Mouse (Mus musculus): ENCODE measurements around the gene Bcl11b. TPM values are rescaled to one million over a fixed set of nuclear protein-coding genes. Genes with fewer than 3 reads are reported as not detected.

Gene Bcl11b
- polyA plus RNA-seq (2015; fragmentation: Nextera tagmentation; extraction: Ambion mirVana) = 4.6 TPM in 2 replicates

- Histone ChIP-seq H3K36me3 (ENCODE audit: control insufficient read depth, insufficient read depth, low read length) (no peaks in the 10 kb centered on the region), H3K27me3 (ENCODE audit: control insufficient read depth, insufficient read depth, low read length) (0 out of 2 replicates have a peak, but pooled peaks cover 4% of the 10 kb centered on the region), H3K27ac (replicated peaks) (peak within 1 kb of the TSS; percentile 91), H3K9me3 (ENCODE audit: control insufficient read depth, low read length) (no peaks in the 10 kb centered on the region), H3K4me1 (replicated peaks; ENCODE audit: control insufficient read depth, insufficient read depth) (0 out of 2 replicates have a peak, but pooled peaks cover 2% of the 10 kb centered on the region), H3K9ac (ENCODE audit: low read length) (peak within 1 kb of the TSS; percentile 70), H3K4me2 (replicated peaks; ENCODE audit: low read depth) (peak within 1 kb of the TSS; percentile 92), H3K4me3 (ENCODE audit: low read depth, low read length) (peak within 1 kb of the TSS; percentile 59)
- TF ChIP-seq CTCF (IDR thresholded peaks at IDR 0.05; ENCODE audit: low read depth) (no peak), EP300 (optimal IDR thresholded peaks at IDR 0.05) (no peak)
- WGBS = under 1% methylated on average over 14 of the region's 19 CpGs
- no peak for ATAC-seq (ENCODE audit: low FRiP score, low TSS enrichment)
- no peak for DNase-seq (ENCODE audit: low spot score)
Observed at GRCm38 (mm10) chr12:108003483-108003882, at the start of gene Bcl11b. Gene Bcl11b, minus strand, starts transcription at chr12:108003602.

GRCm38 (mm10) chr12:108050996-108051395 is 47.6 kb upstream of the Bcl11b start:
- Histone ChIP-seq H3K9me3 (ENCODE audit: control insufficient read depth, low read length) (no peaks in the 10 kb centered on the region), H3K27ac (replicated peaks) (no peak overlapping the region), H3K4me3 (ENCODE audit: low read depth, low read length) (no peak overlapping the region), H3K27me3 (ENCODE audit: control insufficient read depth, insufficient read depth, low read length) (no peaks in the 10 kb centered on the region), H3K36me3 (ENCODE audit: control insufficient read depth, insufficient read depth, low read length) (no peaks in the 10 kb centered on the region), H3K9ac (ENCODE audit: low read length) (no peak overlapping the region), H3K4me1 (replicated peaks; ENCODE audit: control insufficient read depth, insufficient read depth) (no peaks in the 10 kb centered on the region), H3K4me2 (replicated peaks; ENCODE audit: low read depth) (no peak overlapping the region)
- DNase-seq (ENCODE audit: low spot score) = no peak
- WGBS = 38% methylated on average over 7 of the region's 7 CpGs
- no peak for TF ChIP-seq CTCF (IDR thresholded peaks at IDR 0.05; ENCODE audit: low read depth)
- TF ChIP-seq EP300 (optimal IDR thresholded peaks at IDR 0.05) = no peak
- ATAC-seq (ENCODE audit: low FRiP score, low TSS enrichment) = no peak

- DNase-seq (ENCODE audit: low spot score) = no peak
- TF ChIP-seq CTCF (IDR thresholded peaks at IDR 0.05; ENCODE audit: low read depth) (no peak), EP300 (optimal IDR thresholded peaks at IDR 0.05) (no peak)
- H3K9ac ChIP-seq (ENCODE audit: low read length) = no peak overlapping the region; the same call in 1 of the 2 replicates
Observed at GRCm38 (mm10) chr12:108049625-108050024, 46.2 kb upstream of the Bcl11b start.

GRCm38 (mm10) chr12:108042239-108042571 is 38.8 kb upstream of the Bcl11b start:
- H3K9me3 ChIP-seq (ENCODE audit: control insufficient read depth, low read length) = no peaks in the 10 kb centered on the region
- DNase-seq (ENCODE audit: low spot score) = no peak
- ATAC-seq (ENCODE audit: low FRiP score, low TSS enrichment) = no peak
- H3K4me2 ChIP-seq (replicated peaks; ENCODE audit: low read depth) = no peak overlapping the region
- H3K9ac ChIP-seq (ENCODE audit: low read length) = no peak overlapping the region
- no peak overlapping the region for H3K27ac ChIP-seq (replicated peaks)
- no peaks in the 10 kb centered on the region for H3K4me1 ChIP-seq (replicated peaks; ENCODE audit: control insufficient read depth, insufficient read depth)
- no peaks in the 10 kb centered on the region for H3K36me3 ChIP-seq (ENCODE audit: control insufficient read depth, insufficient read depth, low read length)
- no peak overlapping the region for H3K4me3 ChIP-seq (ENCODE audit: low read depth, low read length)
- no peaks in the 10 kb centered on the region for H3K27me3 ChIP-seq (ENCODE audit: control insufficient read depth, insufficient read depth, low read length)
- TF ChIP-seq CTCF (IDR thresholded peaks at IDR 0.05; ENCODE audit: low read depth) = no peak
- whole genome bisulfite sequencing = 39% methylated on average over 3 of the region's 3 CpGs

More at GRCm38 (mm10) chr12:108049625-108050024, 46.2 kb upstream of the Bcl11b start:
- no peak overlapping the region for H3K4me3 ChIP-seq (ENCODE audit: low read depth, low read length)
- no peak overlapping the region for H3K27ac ChIP-seq (replicated peaks)
- no peaks in the 10 kb centered on the region for H3K4me1 ChIP-seq (replicated peaks; ENCODE audit: control insufficient read depth, insufficient read depth)
- no peaks in the 10 kb centered on the region for H3K36me3 ChIP-seq (ENCODE audit: control insufficient read depth, insufficient read depth, low read length)
- H3K9me3 ChIP-seq (ENCODE audit: control insufficient read depth, low read length) = no peaks in the 10 kb centered on the region
- H3K4me2 ChIP-seq (replicated peaks; ENCODE audit: low read depth) = no peak overlapping the region
- H3K27me3 ChIP-seq (ENCODE audit: control insufficient read depth, insufficient read depth, low read length) = no peaks in the 10 kb centered on the region
- no peak; the same call in 1 of the 2 replicates for ATAC-seq (ENCODE audit: low FRiP score, low TSS enrichment)
- WGBS = 57% methylated on average over 13 of the region's 13 CpGs

- ATAC-seq (ENCODE audit: low FRiP score, low TSS enrichment) (peak; percentile 46), DNase-seq (ENCODE audit: low spot score) (peak; percentile 84)
- Histone ChIP-seq H3K4me2 (replicated peaks; ENCODE audit: low read depth) (no peak overlapping the region), H3K27ac (replicated peaks) (no peak overlapping the region), H3K36me3 (ENCODE audit: control insufficient read depth, insufficient read depth, low read length) (no peaks in the 10 kb centered on the region), H3K9me3 (ENCODE audit: control insufficient read depth, low read length) (no peaks in the 10 kb centered on the region), H3K4me3 (ENCODE audit: low read depth, low read length) (no peak overlapping the region), H3K9ac (ENCODE audit: low read length) (no peak overlapping the region), H3K4me1 (replicated peaks; ENCODE audit: control insufficient read depth, insufficient read depth) (no peaks in the 10 kb centered on the region), H3K27me3 (ENCODE audit: control insufficient read depth, insufficient read depth, low read length) (no peaks in the 10 kb centered on the region)
- 38% methylated on average over 12 of the region's 12 CpGs for WGBS
- no peak for TF ChIP-seq EP300 (optimal IDR thresholded peaks at IDR 0.05)
- peak; percentile 79 for TF ChIP-seq CTCF (IDR thresholded peaks at IDR 0.05; ENCODE audit: low read depth)
Observed at GRCm38 (mm10) chr12:108041571-108042238, 38.3 kb upstream of the Bcl11b start.

GRCm38 (mm10) chr12:108037446-108037845 is 34.0 kb upstream of the Bcl11b start:
- ATAC-seq (ENCODE audit: low FRiP score, low TSS enrichment) = no peak
- 41% methylated on average over 6 of the region's 6 CpGs for WGBS
- H3K9ac ChIP-seq (ENCODE audit: low read length) = no peak overlapping the region
- H3K27ac ChIP-seq (replicated peaks) = no peak overlapping the region
- H3K27me3 ChIP-seq (ENCODE audit: control insufficient read depth, insufficient read depth, low read length) = no peaks in the 10 kb centered on the region
- H3K4me3 ChIP-seq (ENCODE audit: low read depth, low read length) = no peak overlapping the region
- H3K36me3 ChIP-seq (ENCODE audit: control insufficient read depth, insufficient read depth, low read length) = no peaks in the 10 kb centered on the region
- no peak for DNase-seq (ENCODE audit: low spot score)
- no peaks in the 10 kb centered on the region for H3K9me3 ChIP-seq (ENCODE audit: control insufficient read depth, low read length)
- TF ChIP-seq EP300 (optimal IDR thresholded peaks at IDR 0.05) = no peak
- TF ChIP-seq CTCF (IDR thresholded peaks at IDR 0.05; ENCODE audit: low read depth) = no peak
- no peaks in the 10 kb centered on the region for H3K4me1 ChIP-seq (replicated peaks; ENCODE audit: control insufficient read depth, insufficient read depth)
- no peak overlapping the region for H3K4me2 ChIP-seq (replicated peaks; ENCODE audit: low read depth)

Data from stomach, postnatal 0 days (tissue).